Mouse (Mus musculus) intestine, embryonic 14.5 days (tissue): Measurements from ENCODE around the gene Nlrp10. TPM values are rescaled to one million over a fixed set of nuclear protein-coding genes. Genes with fewer than 3 reads are reported as not detected.

Source experiments
- polyA plus RNA-seq: library from polyadenylated mRNA; unstranded; fragments of >200 nt; fragmentation: Nextera tagmentation; extraction: Ambion mirVana; gene quantifications from 2 replicates; pipeline ENCODE4 v1.2.1, GENCODE M21; 2014

The Nlrp10 gene
- polyA plus RNA-seq, 1 experiment from 2014 or later = not detected

Other genes starting within 250 kb of the Nlrp10 start
- not detected in 2 replicates for gene Olfr512, start 216.9 kb downstream of the Nlrp10 start, polyA plus RNA-seq
- not detected in 2 replicates for gene Olfr513, start 179.2 kb downstream of the Nlrp10 start, polyA plus RNA-seq
- gene Olfr514, start 104.2 kb downstream of the Nlrp10 start, polyA plus RNA-seq = not detected in 2 replicates
- gene Olfr516, start 79.6 kb downstream of the Nlrp10 start, polyA plus RNA-seq = not detected in 2 replicates
- not detected in 2 replicates for gene Olfr517, start 57.8 kb downstream of the Nlrp10 start, polyA plus RNA-seq
- not detected in 2 replicates for gene Olfr518, start 45.2 kb downstream of the Nlrp10 start, polyA plus RNA-seq
- gene Olfr519, start 35.8 kb downstream of the Nlrp10 start, polyA plus RNA-seq = not detected in 2 replicates
- gene Eif3f, start 4.2 kb upstream of the Nlrp10 start, polyA plus RNA-seq = 113 and 116 TPM in 2 replicates
- gene Tub, start 20.2 kb upstream of the Nlrp10 start, polyA plus RNA-seq = 5.2 and 6.3 TPM in 2 replicates
- gene Ric3, start 153.2 kb upstream of the Nlrp10 start, polyA plus RNA-seq = 2.5 and 4.5 TPM in 2 replicates
- 1.7 and 2.9 TPM in 2 replicates for gene Lmo1, start 245.0 kb upstream of the Nlrp10 start, polyA plus RNA-seq